Mouse (Mus musculus) embryonic facial prominence, embryonic 14.5 days (tissue): ENCODE measurements at regions not wholly inside any gene's neighbourhood (a gene's known extent, or its start where the extent isn't known, plus 50 kb on each side); places are given as distances from the start of the nearest gene placed in this dataset.

Experiments used
- ATAC-seq: fragments of 200-750 bp; cut with Nextera tagmentation; 2 replicates; pipeline ENCODE4 v1.8.0; 2017; ENCODE audit warnings: low read depth, moderate number of reproducible peaks, moderate TSS enrichment
- DNase-seq: peaks from one replicate; pipeline ENCODE4 v3.0.0-alpha.2; 2015; ENCODE audit warnings: low spot score
- H3K27ac ChIP-seq: fragments of 300-500 bp; sonication (generic); replicated peaks from 2 replicates; pipeline ENCODE4 v1.5.1; 2014; ENCODE audit warnings: low read depth, mild to moderate bottlenecking, low read length, moderate library complexity
- H3K27me3 ChIP-seq: fragments of 300-500 bp; sonication (generic); replicated peaks from 2 replicates; pipeline ENCODE4 v1.6.1; 2014; ENCODE audit warnings: low read length; ENCODE audit not compliant: control insufficient read depth, insufficient read depth
- H3K36me3 ChIP-seq: fragments of 300-500 bp; sonication (generic); 2 replicates; pipeline ENCODE4 v1.6.1; 2014; ENCODE audit warnings: low read length, mixed read lengths; ENCODE audit not compliant: control insufficient read depth, insufficient read depth
- H3K4me1 ChIP-seq: fragments of 300-500 bp; sonication (generic); 2 replicates; pipeline ENCODE4 v1.6.1; 2014; ENCODE audit warnings: antibody characterized with exemption, low read length; ENCODE audit not compliant: control insufficient read depth, insufficient read depth
- H3K4me2 ChIP-seq: fragments of 300-500 bp; sonication (generic); 2 replicates; pipeline ENCODE4 v1.6.1; 2014; ENCODE audit warnings: low read depth, mild to moderate bottlenecking, low read length, moderate library complexity, mixed read lengths
- H3K4me3 ChIP-seq: fragments of 300-500 bp; sonication (generic); 2 replicates; pipeline ENCODE4 v1.5.1; 2014; ENCODE audit warnings: low read depth, mild to moderate bottlenecking, low read length
- H3K9ac ChIP-seq: fragments of 300-500 bp; sonication (generic); 2 replicates; pipeline ENCODE4 v1.6.1; 2014; ENCODE audit warnings: low read depth, mild to moderate bottlenecking, low read length, moderate library complexity, mixed read lengths
- H3K9me3 ChIP-seq: fragments of 300-500 bp; sonication (generic); 2 replicates; pipeline ENCODE4 v1.6.1; 2016; ENCODE audit warnings: low read length; ENCODE audit not compliant: control insufficient read depth
- WGBS: fragments of 180-500 bp; shearing (Covaris S2); extraction: QIAGEN DNeasy Blood & Tissue Kit; methylation state at CpG from one replicate; pipeline ENCODE4 v1.1.7; 2014; 5-methylcytosine and 5-hydroxymethylcytosine counted together

DNA sequence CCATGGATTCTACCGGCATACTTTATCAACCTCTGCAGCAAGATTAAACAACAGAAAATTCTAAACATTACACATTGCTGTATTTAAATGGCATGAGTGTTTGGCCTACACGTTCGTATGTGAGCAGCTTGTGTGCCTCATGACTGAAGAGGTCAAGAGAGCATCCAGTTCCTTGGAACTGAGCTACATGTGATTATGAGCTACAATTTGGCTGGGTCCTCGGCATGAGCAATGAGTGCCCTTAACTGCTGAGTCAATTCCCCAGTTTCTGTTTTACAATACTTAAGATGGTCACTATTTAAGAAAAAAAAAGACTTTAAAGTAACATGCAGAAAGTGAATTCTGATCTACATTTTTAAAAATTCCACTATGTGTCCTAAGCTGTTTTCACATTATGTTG, 338.4 kb upstream of the Gpc6 start:
- no peak overlapping the region for H3K27ac ChIP-seq
- no peak overlapping the region for H3K9ac ChIP-seq
- no peak overlapping the region for H3K4me2 ChIP-seq
- H3K27me3 ChIP-seq, result no peaks in the 10 kb centered on the region
- ATAC-seq (no peak), DNase-seq (no peak)
- no peaks in the 10 kb centered on the region for H3K4me1 ChIP-seq
- H3K9me3 ChIP-seq, result no peaks in the 10 kb centered on the region
- WGBS, result 80% methylated on average over 4 of the region's 4 CpGs
- no peaks in the 10 kb centered on the region for H3K36me3 ChIP-seq
- no peak overlapping the region for H3K4me3 ChIP-seq

DNA sequence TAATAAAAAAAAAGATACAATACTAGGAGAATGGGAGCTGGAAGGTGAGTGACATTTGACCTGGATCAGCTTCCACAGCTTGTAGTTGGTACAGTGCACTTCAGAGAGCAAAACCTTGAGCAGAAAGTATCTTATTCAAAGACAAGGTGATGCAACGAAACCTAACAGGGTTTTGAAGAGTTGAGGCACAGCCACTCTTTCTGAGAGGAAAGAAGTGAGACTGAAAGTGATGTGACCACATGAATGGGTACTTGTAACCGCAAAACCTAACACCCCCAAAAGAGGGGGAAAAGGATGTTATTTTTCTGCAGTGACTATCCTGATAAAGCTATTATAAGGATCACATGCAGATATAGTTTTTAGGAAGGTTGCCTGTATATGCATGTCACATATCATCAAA, 335.6 kb upstream of the Gpc6 start:
- ATAC-seq (no peak), DNase-seq (no peak)
- no peaks in the 10 kb centered on the region for H3K9me3 ChIP-seq
- no peaks in the 10 kb centered on the region for H3K27me3 ChIP-seq
- no peaks in the 10 kb centered on the region for H3K36me3 ChIP-seq
- H3K27ac ChIP-seq, result no peak overlapping the region
- 85% methylated on average over 2 of the region's 2 CpGs for WGBS
- H3K9ac ChIP-seq, result no peak overlapping the region
- H3K4me1 ChIP-seq, result no peaks in the 10 kb centered on the region
- H3K4me3 ChIP-seq, result no peak overlapping the region
- H3K4me2 ChIP-seq, result no peak overlapping the region

DNA sequence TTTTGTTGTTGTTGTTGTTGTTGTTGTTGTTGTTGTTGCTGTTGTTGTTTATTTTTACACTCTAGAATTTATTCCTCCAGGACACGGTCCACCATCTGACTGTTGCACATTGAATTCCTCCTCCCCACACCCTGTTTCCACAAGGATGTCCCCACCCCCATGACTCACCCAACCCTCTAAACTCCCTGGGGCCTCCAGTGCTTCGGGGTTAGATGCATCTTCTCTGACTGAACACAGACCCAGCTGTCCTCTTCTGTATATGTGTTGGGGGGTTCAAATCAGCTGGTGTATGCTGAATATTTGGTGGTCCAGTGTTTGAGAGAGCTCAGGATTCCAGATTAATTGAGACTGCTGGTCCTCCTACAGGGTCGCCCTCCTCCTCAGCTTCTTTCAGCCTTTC, 335.0 kb upstream of the Gpc6 start:
- Histone ChIP-seq H3K9me3 (no peaks in the 10 kb centered on the region), H3K4me1 (no peaks in the 10 kb centered on the region), H3K27ac (no peak overlapping the region), H3K9ac (no peak overlapping the region), H3K4me3 (no peak overlapping the region), H3K36me3 (no peaks in the 10 kb centered on the region), H3K27me3 (no peaks in the 10 kb centered on the region), H3K4me2 (no peak overlapping the region)
- DNase-seq (no peak), ATAC-seq (no peak)
- 85% methylated on average over 3 of the region's 3 CpGs for WGBS

DNA sequence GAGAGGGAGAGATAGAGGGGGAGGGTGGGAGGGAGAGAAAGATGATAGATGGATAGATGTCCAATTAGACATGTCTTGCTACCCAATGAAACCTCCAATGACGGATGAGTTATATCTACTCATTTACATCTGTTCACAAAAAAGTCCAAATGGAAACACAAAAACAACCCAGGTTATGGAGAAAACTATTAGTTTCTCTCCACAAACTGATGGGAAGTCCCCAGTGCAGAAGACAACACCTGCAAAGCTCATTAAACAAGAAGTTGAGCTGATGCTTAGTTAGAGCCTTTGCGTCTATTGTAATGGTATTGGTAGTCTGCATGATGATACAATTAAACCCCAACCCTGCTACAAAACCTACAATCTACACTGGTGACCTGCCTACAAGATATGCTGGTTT, 317.0 kb upstream of the Gpc6 start:
- Histone ChIP-seq H3K4me2 (no peak overlapping the region), H3K4me1 (no peaks in the 10 kb centered on the region), H3K36me3 (no peaks in the 10 kb centered on the region), H3K4me3 (no peak overlapping the region), H3K27ac (no peak overlapping the region), H3K27me3 (no peaks in the 10 kb centered on the region), H3K9me3 (no peaks in the 10 kb centered on the region), H3K9ac (no peak overlapping the region)
- 100% methylated on average over 2 of the region's 2 CpGs for WGBS
- ATAC-seq (no peak), DNase-seq (no peak)

DNA sequence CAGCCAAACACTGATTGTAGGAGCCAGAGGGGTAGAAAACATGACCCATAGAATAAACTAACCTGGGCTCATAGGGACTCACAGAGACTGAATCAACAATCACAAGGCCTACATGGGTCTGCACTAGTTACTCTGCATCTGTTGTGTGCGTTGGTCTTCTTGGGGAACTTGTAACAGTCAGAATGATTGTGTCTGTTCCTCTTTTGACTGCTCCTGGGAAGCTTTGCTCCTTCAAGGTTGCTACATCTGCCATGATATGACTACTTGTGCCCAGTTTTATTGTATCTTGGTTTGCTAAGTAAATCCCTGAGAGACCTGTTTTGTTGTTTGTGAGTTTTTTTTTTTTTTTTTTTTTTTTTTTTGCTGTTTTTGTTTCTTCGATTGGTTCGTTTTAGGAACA, 313.9 kb upstream of the Gpc6 start:
- no peak overlapping the region for H3K4me2 ChIP-seq
- H3K9me3 ChIP-seq, result no peaks in the 10 kb centered on the region
- 81% methylated on average over 3 of the region's 3 CpGs for WGBS
- no peak overlapping the region for H3K27ac ChIP-seq
- DNase-seq (no peak), ATAC-seq (no peak)
- H3K4me3 ChIP-seq, result no peak overlapping the region
- no peak overlapping the region for H3K9ac ChIP-seq
- no peaks in the 10 kb centered on the region for H3K4me1 ChIP-seq
- H3K27me3 ChIP-seq, result no peaks in the 10 kb centered on the region
- no peaks in the 10 kb centered on the region for H3K36me3 ChIP-seq

DNA sequence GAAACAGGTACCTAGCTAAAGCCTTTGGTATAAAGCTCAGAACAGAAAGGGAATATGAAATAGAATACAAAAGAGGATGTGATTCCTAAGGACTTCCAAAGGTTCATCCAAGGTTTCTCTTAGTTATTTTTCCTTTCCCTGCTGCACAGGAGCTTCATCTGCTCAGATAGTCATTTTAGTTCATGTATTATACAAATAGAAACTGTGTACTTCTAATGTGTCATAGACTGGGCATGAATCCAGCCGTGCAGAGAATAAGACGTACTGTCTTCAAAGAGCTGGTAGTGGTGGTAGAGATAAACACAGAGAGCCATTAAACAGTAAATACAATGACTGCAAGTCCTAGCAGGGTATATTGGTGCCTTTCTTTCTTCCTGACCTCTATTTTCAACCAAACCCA, 292.9 kb upstream of the Gpc6 start:
- no peak overlapping the region for H3K27ac ChIP-seq
- DNase-seq (no peak), ATAC-seq (no peak)
- no peaks in the 10 kb centered on the region for H3K36me3 ChIP-seq
- H3K9ac ChIP-seq, result no peak overlapping the region
- H3K4me3 ChIP-seq, result no peak overlapping the region
- 67% methylated on average over 2 of the region's 2 CpGs for WGBS
- no peak overlapping the region for H3K4me2 ChIP-seq
- H3K9me3 ChIP-seq, result no peaks in the 10 kb centered on the region
- H3K27me3 ChIP-seq, result no peaks in the 10 kb centered on the region
- no peaks in the 10 kb centered on the region for H3K4me1 ChIP-seq

DNA sequence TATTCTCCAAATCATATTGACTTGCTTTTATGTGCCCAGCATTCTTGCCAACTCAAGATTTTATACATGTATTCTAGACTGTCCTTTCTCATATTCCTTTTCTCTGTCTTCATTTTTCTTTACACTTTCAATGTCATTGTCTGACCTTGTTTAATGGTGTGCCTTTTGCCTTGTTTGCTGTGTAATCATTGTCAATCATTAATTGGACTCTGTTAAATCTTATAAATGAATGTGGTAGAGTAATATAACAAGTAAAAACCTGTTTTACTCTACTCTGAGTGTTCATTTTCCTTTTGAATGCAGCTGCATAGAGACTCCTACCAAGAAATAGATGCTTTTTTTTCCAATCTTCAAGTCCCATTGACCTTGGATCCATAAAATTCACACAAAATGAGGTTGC, 283.0 kb upstream of the Gpc6 start:
- Histone ChIP-seq H3K4me3 (no peak overlapping the region), H3K36me3 (no peaks in the 10 kb centered on the region), H3K27me3 (no peaks in the 10 kb centered on the region), H3K27ac (no peak overlapping the region), H3K4me1 (no peaks in the 10 kb centered on the region), H3K9ac (no peak overlapping the region), H3K4me2 (no peak overlapping the region), H3K9me3 (no peaks in the 10 kb centered on the region)
- ATAC-seq (no peak), DNase-seq (no peak)

DNA sequence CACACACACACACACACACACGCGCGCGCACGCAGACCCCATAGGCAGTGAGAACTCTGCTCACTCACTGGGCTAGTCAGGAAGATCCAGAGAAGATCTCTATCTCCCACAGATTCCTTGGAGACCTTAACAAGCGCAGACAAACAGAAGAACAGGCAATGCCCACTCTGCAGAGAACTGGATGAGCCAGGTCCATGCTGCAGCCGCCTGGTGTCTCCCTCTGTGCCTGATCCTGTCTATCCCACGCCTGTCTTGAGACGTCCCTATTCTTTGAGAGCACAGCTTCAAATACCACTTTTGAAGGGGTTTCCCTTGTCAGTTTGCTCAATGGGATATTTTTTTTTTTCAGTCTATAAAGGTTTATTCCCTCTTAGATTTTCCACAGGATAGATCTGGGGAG, 273.2 kb upstream of the Gpc6 start:
- no peak overlapping the region for H3K4me3 ChIP-seq
- H3K9ac ChIP-seq, result no peak overlapping the region
- no peak overlapping the region for H3K4me2 ChIP-seq
- DNase-seq (no peak), ATAC-seq (no peak)
- H3K4me1 ChIP-seq, result no peaks in the 10 kb centered on the region
- H3K27me3 ChIP-seq, result no peaks in the 10 kb centered on the region
- no peak overlapping the region for H3K27ac ChIP-seq
- no peaks in the 10 kb centered on the region for H3K9me3 ChIP-seq
- H3K36me3 ChIP-seq, result no peaks in the 10 kb centered on the region
- 92% methylated on average over 9 of the region's 9 CpGs for WGBS

DNA sequence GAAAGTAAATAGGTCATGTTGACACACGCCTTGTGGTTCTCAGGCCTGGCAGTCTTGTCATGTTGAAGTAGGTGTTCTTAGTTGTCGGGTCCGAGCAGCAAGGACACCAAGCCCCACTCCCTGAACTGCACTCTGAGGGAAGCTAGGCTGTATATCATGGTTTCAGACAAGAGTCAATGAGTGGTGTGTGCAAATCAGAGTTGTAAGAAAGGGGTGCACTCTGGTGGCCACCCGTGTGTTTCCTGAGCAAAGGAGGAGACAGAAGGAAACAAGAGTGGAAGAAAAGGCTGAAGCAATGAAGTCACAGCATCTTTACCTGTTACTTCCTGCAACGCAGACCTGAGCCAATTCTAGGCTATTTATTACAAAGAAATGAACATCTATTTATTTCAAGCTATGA, 241.2 kb upstream of the Gpc6 start:
- ATAC-seq (no peak), DNase-seq (no peak)
- Histone ChIP-seq H3K9me3 (peaks cover 8% of the 10 kb centered on the region; the same call in 1 of the 2 replicates), H3K4me1 (no peaks in the 10 kb centered on the region), H3K4me3 (no peak overlapping the region), H3K27ac (no peak overlapping the region), H3K27me3 (no peaks in the 10 kb centered on the region), H3K9ac (no peak overlapping the region), H3K36me3 (no peaks in the 10 kb centered on the region), H3K4me2 (no peak overlapping the region)
- WGBS, result 86% methylated on average over 5 of the region's 5 CpGs
